Mouse (Mus musculus) heart, embryonic 16.5 days (tissue): ENCODE results near the gene Ppp1r1c. TPM values are rescaled to one million over a fixed set of nuclear protein-coding genes. Genes with fewer than 3 reads are reported as not detected.

ENCODE experiments used
- ATAC-seq: fragments of 200-750 bp; cut with Nextera tagmentation; replicated peaks from 2 replicates; pipeline ENCODE4 v1.8.0; 2017; ENCODE audit warnings: moderate number of reproducible peaks; ENCODE audit not compliant: insufficient read depth, low FRiP score; ENCODE audit errors: extremely low read depth
- H3K27ac ChIP-seq: fragments of 300-500 bp; sonication (generic); 2 replicates; pipeline ENCODE4 v1.5.1; 2014; ENCODE audit warnings: mild to moderate bottlenecking, low read length, control low read depth, moderate library complexity
- H3K27me3 ChIP-seq: fragments of 300-500 bp; sonication (generic); 2 replicates; pipeline ENCODE4 v1.6.1; 2014; ENCODE audit warnings: low read length, mixed read lengths; ENCODE audit not compliant: control insufficient read depth, insufficient read depth
- H3K36me3 ChIP-seq: fragments of 300-500 bp; sonication (generic); 2 replicates; pipeline ENCODE4 v1.6.1; 2014; ENCODE audit not compliant: control insufficient read depth, insufficient read depth
- H3K4me1 ChIP-seq: fragments of 300-500 bp; sonication (generic); 2 replicates; pipeline ENCODE4 v1.6.1; 2014; ENCODE audit warnings: low read length, mixed read lengths; ENCODE audit not compliant: control insufficient read depth, insufficient read depth
- H3K4me2 ChIP-seq: fragments of 300-500 bp; sonication (generic); 2 replicates; pipeline ENCODE4 v1.6.1; 2014; ENCODE audit warnings: low read depth, mild to moderate bottlenecking, control low read depth, low read length
- H3K4me3 ChIP-seq: fragments of 300-500 bp; sonication (generic); 2 replicates; pipeline ENCODE4 v1.5.1; 2014; ENCODE audit warnings: mild to moderate bottlenecking, control low read depth, low read length
- H3K9ac ChIP-seq: fragments of 300-500 bp; sonication (generic); 2 replicates; pipeline ENCODE4 v1.6.1; 2014; ENCODE audit warnings: low read length, control low read depth
- H3K9me3 ChIP-seq: fragments of 300-500 bp; sonication (generic); replicated peaks from 2 replicates; pipeline ENCODE4 v1.6.1; 2016; ENCODE audit warnings: low read length; ENCODE audit not compliant: control insufficient read depth
- WGBS: fragments of 180-500 bp; shearing (Covaris S2); extraction: QIAGEN DNeasy Blood & Tissue Kit; methylation state at CpG from one replicate; pipeline ENCODE4 v1.1.7; 2014; 5-methylcytosine and 5-hydroxymethylcytosine counted together
- polyA plus RNA-seq: library from polyadenylated mRNA; unstranded; fragments of >200 nt; fragmentation: Nextera tagmentation; extraction: Ambion mirVana; gene quantifications from 2 replicates; pipeline ENCODE4 v1.2.1, GENCODE M21; 2015

Ppp1r1c gene
- polyA plus RNA-seq, 1 experiment from 2014 or later: not detected

- no peak for ATAC-seq
- no peak overlapping the region for H3K9ac ChIP-seq
- no peaks in the 10 kb centered on the region for H3K36me3 ChIP-seq
- 78% methylated on average over 3 of the region's 3 CpGs for WGBS
- H3K4me2 ChIP-seq: no peak overlapping the region
- H3K9me3 ChIP-seq: no peaks in the 10 kb centered on the region
- H3K27ac ChIP-seq: no peak overlapping the region
- no peaks in the 10 kb centered on the region for H3K4me1 ChIP-seq
- H3K27me3 ChIP-seq: peaks cover 7% of the 10 kb centered on the region; the same call in 1 of the 2 replicates
- no peak overlapping the region for H3K4me3 ChIP-seq
These were observed 57.5 kb downstream of the Ppp1r1c start for GRCm38 (mm10) chr2:79765032-79765431.

DNA sequence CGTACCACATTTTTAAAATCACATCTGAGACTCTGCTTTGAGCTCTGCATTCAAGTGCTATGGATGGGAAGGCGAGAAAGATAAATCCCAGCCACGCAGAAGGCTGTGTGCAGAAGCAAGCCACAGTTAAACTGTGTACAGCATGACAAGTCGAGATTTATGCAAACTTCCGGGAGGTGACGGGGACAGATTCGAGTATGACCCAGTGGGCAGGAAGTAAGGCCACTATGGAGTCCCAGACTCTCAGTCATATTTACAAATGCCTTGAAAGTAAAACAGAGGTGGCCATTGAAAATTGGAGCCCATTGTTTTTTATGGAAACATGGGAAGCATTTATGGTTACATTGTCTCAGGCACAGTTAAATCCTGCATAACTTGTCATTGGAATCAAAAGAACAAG, 58.1 kb downstream of the Ppp1r1c start:
- no peaks in the 10 kb centered on the region for H3K9me3 ChIP-seq
- H3K4me3 ChIP-seq: no peak overlapping the region
- ATAC-seq: no peak
- peaks cover 10% of the 10 kb centered on the region; the same call in 1 of the 2 replicates for H3K27me3 ChIP-seq
- no peak overlapping the region for H3K4me2 ChIP-seq
- H3K36me3 ChIP-seq: no peaks in the 10 kb centered on the region
- H3K27ac ChIP-seq: no peak overlapping the region
- WGBS: 62% methylated on average over 7 of the region's 7 CpGs
- H3K4me1 ChIP-seq: no peaks in the 10 kb centered on the region
- H3K9ac ChIP-seq: no peak overlapping the region

- H3K4me1 ChIP-seq: no peaks in the 10 kb centered on the region
- WGBS: 89% methylated on average over 2 of the region's 2 CpGs
- no peak overlapping the region for H3K4me3 ChIP-seq
- no peak overlapping the region for H3K27ac ChIP-seq
- H3K4me2 ChIP-seq: no peak overlapping the region
- H3K27me3 ChIP-seq: peaks cover 8% of the 10 kb centered on the region; the same call in 1 of the 2 replicates
- no peak for ATAC-seq
- no peak overlapping the region for H3K9ac ChIP-seq
- H3K9me3 ChIP-seq: no peaks in the 10 kb centered on the region
- H3K36me3 ChIP-seq: no peaks in the 10 kb centered on the region
These were observed 61.0 kb downstream of the Ppp1r1c start for GRCm38 (mm10) chr2:79768625-79769024.

GRCm38 (mm10) chr2:79770307-79770706, 62.7 kb downstream of the Ppp1r1c start:
- WGBS: 81% methylated on average over 3 of the region's 3 CpGs
- no peaks in the 10 kb centered on the region for H3K36me3 ChIP-seq
- no peak overlapping the region for H3K27ac ChIP-seq
- no peak overlapping the region for H3K4me2 ChIP-seq
- H3K9ac ChIP-seq: no peak overlapping the region
- H3K4me3 ChIP-seq: no peak overlapping the region
- H3K9me3 ChIP-seq: no peaks in the 10 kb centered on the region
- H3K27me3 ChIP-seq: peaks cover 6% of the 10 kb centered on the region; the same call in 1 of the 2 replicates
- no peak for ATAC-seq
- no peaks in the 10 kb centered on the region for H3K4me1 ChIP-seq

GRCm38 (mm10) chr2:79774372-79774771, 66.8 kb downstream of the Ppp1r1c start:
- WGBS: under 1% methylated on average over 5 of the region's 5 CpGs
- Histone ChIP-seq H3K9me3 (no peaks in the 10 kb centered on the region), H3K4me2 (no peak overlapping the region), H3K27me3 (peaks cover 2% of the 10 kb centered on the region; the same call in 1 of the 2 replicates), H3K27ac (no peak overlapping the region), H3K36me3 (no peaks in the 10 kb centered on the region), H3K4me3 (no peak overlapping the region), H3K9ac (no peak overlapping the region), H3K4me1 (no peaks in the 10 kb centered on the region)
- ATAC-seq: no peak; the same call in 1 of the 2 replicates

DNA sequence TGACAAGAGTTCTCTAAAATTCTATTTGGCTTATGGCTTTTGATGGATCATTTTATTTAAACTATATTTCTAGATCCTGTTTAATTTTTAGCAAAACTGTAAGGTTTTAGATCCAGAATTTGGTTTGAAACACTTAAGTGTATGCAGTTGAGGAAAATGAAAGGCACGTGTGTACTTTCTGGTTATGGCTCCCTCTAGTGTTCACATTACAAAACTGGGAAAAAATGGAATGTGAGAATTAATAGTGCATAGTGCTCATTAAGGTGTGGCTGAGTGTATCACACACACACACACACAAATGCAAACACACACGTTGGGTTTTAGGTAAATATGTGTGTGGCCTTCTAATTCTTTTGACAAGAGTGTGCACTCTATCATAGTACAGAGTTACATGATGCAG, 70.2 kb downstream of the Ppp1r1c start:
- H3K27ac ChIP-seq: no peak overlapping the region
- WGBS: 70% methylated on average over 2 of the region's 2 CpGs
- no peak overlapping the region for H3K4me3 ChIP-seq
- H3K27me3 ChIP-seq: no peaks in the 10 kb centered on the region
- no peak overlapping the region for H3K4me2 ChIP-seq
- no peaks in the 10 kb centered on the region for H3K4me1 ChIP-seq
- ATAC-seq: no peak
- H3K36me3 ChIP-seq: no peaks in the 10 kb centered on the region
- no peaks in the 10 kb centered on the region for H3K9me3 ChIP-seq
- H3K9ac ChIP-seq: no peak overlapping the region

GRCm38 (mm10) chr2:79780772-79781171, 73.2 kb downstream of the Ppp1r1c start:
- Histone ChIP-seq H3K27me3 (no peaks in the 10 kb centered on the region), H3K27ac (no peak overlapping the region), H3K4me3 (no peak overlapping the region), H3K9ac (no peak overlapping the region), H3K4me1 (no peaks in the 10 kb centered on the region), H3K36me3 (no peaks in the 10 kb centered on the region), H3K9me3 (no peaks in the 10 kb centered on the region), H3K4me2 (no peak overlapping the region)
- no peak for ATAC-seq
- 75% methylated on average over 7 of the region's 7 CpGs for WGBS

GRCm38 (mm10) chr2:79785541-79786134, 78.1 kb downstream of the Ppp1r1c start:
- Histone ChIP-seq H3K9ac (no peak overlapping the region), H3K27me3 (no peaks in the 10 kb centered on the region), H3K27ac (0 out of 2 replicates have a peak overlapping the region, but pooled peaks have one; percentile 21), H3K4me2 (no peak overlapping the region), H3K4me1 (no peaks in the 10 kb centered on the region), H3K9me3 (no peaks in the 10 kb centered on the region), H3K4me3 (no peak overlapping the region), H3K36me3 (no peaks in the 10 kb centered on the region)
- ATAC-seq: no peak
- WGBS: 47% methylated on average over 8 of the region's 8 CpGs

GRCm38 (mm10) chr2:79786467-79786866, 78.9 kb downstream of the Ppp1r1c start:
- Histone ChIP-seq H3K27ac (no peak overlapping the region), H3K4me2 (no peak overlapping the region), H3K4me3 (no peak overlapping the region), H3K27me3 (no peaks in the 10 kb centered on the region), H3K9me3 (no peaks in the 10 kb centered on the region), H3K36me3 (no peaks in the 10 kb centered on the region), H3K4me1 (no peaks in the 10 kb centered on the region), H3K9ac (no peak overlapping the region)
- ATAC-seq: no peak
- 81% methylated on average over 11 of the region's 11 CpGs for WGBS
